Mouse (Mus musculus) liver, embryonic 15.5 days (tissue): ENCODE results near the gene Spg7. TPM values are rescaled to one million over a fixed set of nuclear protein-coding genes. Genes with fewer than 3 reads are reported as not detected.
"Not testable (repeated sequence)": the region's sequence is repeated elsewhere in the genome, so short reads cannot be mapped to it uniquely, and the experiment has no call there.

Experiments
- ATAC-seq: fragments of 200-750 bp; cut with Nextera tagmentation; 2 replicates; pipeline ENCODE4 v1.8.0; 2017; ENCODE audit warnings: moderate number of reproducible peaks, mild to moderate bottlenecking, moderate library complexity; ENCODE audit not compliant: insufficient read depth
- H3K27ac ChIP-seq: fragments of 300-500 bp; sonication (generic); replicated peaks from 2 replicates; pipeline ENCODE4 v1.5.1; 2015; ENCODE audit warnings: mild to moderate bottlenecking, inconsistent platforms
- H3K27me3 ChIP-seq: fragments of 300-500 bp; sonication (generic); 2 replicates; pipeline ENCODE4 v1.6.1; 2015; ENCODE audit warnings: mild to moderate bottlenecking, inconsistent platforms
- H3K36me3 ChIP-seq: fragments of 300-500 bp; sonication (generic); replicated peaks from 2 replicates; pipeline ENCODE4 v1.6.1; 2015; ENCODE audit warnings: moderate library complexity, mild to moderate bottlenecking, inconsistent platforms
- H3K4me1 ChIP-seq: fragments of 300-500 bp; sonication (generic); replicated peaks from 2 replicates; pipeline ENCODE4 v1.6.1; 2015; ENCODE audit warnings: inconsistent platforms
- H3K4me2 ChIP-seq: fragments of 300-500 bp; sonication (generic); 2 replicates; pipeline ENCODE4 v1.6.1; 2015; ENCODE audit warnings: moderate library complexity, mild to moderate bottlenecking, inconsistent platforms
- H3K4me3 ChIP-seq: fragments of 300-500 bp; sonication (generic); replicated peaks from 2 replicates; pipeline ENCODE4 v1.5.1; 2015; ENCODE audit warnings: mild to moderate bottlenecking, inconsistent platforms
- H3K9ac ChIP-seq: fragments of 300-500 bp; sonication (generic); 2 replicates; pipeline ENCODE4 v1.6.1; 2015; ENCODE audit warnings: moderate library complexity, mild to moderate bottlenecking, inconsistent platforms
- H3K9me3 ChIP-seq: fragments of 300-500 bp; sonication (generic); replicated peaks from 2 replicates; pipeline ENCODE4 v1.6.1; 2016; ENCODE audit warnings: inconsistent platforms
- WGBS: fragments of 180-500 bp; shearing (Covaris S2); methylation state at CpG from one replicate; pipeline ENCODE4 v1.1.7; 2015; ENCODE audit warnings: mixed read lengths; ENCODE audit not compliant: insufficient replicate concordance; 5-methylcytosine and 5-hydroxymethylcytosine counted together
- polyA plus RNA-seq: library from polyadenylated mRNA; unstranded; fragments of >200 nt; fragmentation: Nextera tagmentation; extraction: Ambion mirVana; gene quantifications from 2 replicates; pipeline ENCODE4 v1.2.1, GENCODE M21; 2015

Spg7 gene
- polyA plus RNA-seq, 1 experiment from 2014 or later = 20.8 TPM

GRCm38 (mm10) chr8:123041008-123041773 is 21.6 kb upstream of the Spg7 start:
- no peaks in the 10 kb centered on the region for H3K27me3 ChIP-seq
- peaks cover 69% of the 10 kb centered on the region for H3K4me1 ChIP-seq
- peak overlapping the region; percentile 100 for H3K9ac ChIP-seq
- peak overlapping the region; percentile 100 for H3K4me3 ChIP-seq
- H3K27ac ChIP-seq = peak overlapping the region; percentile 96
- no peak for ATAC-seq
- peaks cover 3% of the 10 kb centered on the region; the same call in 1 of the 2 replicates for H3K36me3 ChIP-seq
- no peaks in the 10 kb centered on the region for H3K9me3 ChIP-seq
- WGBS = under 1% methylated on average over 70 of the region's 71 CpGs
- peak overlapping the region; percentile 83 for H3K4me2 ChIP-seq

DNA sequence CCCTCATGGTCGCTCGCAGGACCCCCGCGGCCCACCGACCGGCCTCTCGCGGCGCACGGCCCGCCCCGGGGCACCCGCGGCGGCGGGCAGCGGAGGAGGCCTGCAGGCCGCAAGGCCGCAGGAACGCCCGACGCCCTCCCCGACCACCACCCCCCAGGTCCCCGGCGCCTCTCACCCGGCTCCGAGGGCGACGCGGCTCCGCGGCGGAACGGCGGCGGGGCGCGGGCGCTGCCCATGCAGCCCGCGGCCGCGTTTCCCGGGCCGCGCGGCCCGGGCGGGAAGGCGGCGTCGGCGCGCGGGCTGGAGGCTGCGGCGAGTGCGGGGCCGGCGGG is 21.0 kb upstream of the Spg7 start:
- H3K9ac ChIP-seq = peak overlapping the region; percentile 100
- H3K36me3 ChIP-seq = peaks cover 3% of the 10 kb centered on the region; the same call in 1 of the 2 replicates
- peak overlapping the region; percentile 83 for H3K4me2 ChIP-seq
- ATAC-seq = peak; percentile 19
- no peaks in the 10 kb centered on the region for H3K27me3 ChIP-seq
- WGBS = 1% methylated on average over 54 of the region's 60 CpGs
- no peaks in the 10 kb centered on the region for H3K9me3 ChIP-seq
- peaks cover 63% of the 10 kb centered on the region for H3K4me1 ChIP-seq
- H3K4me3 ChIP-seq = peak overlapping the region; percentile 100
- H3K27ac ChIP-seq = peak overlapping the region; percentile 96

- H3K9ac ChIP-seq = peak within 1 kb of the TSS; percentile 100
- peak within 1 kb of the TSS; percentile 84 for H3K4me2 ChIP-seq
- H3K27me3 ChIP-seq = no peaks in the 10 kb centered on the region
- peak within 1 kb of the TSS; percentile 100 for H3K27ac ChIP-seq
- H3K4me3 ChIP-seq = peak within 1 kb of the TSS; percentile 100
- peak; percentile 96 for ATAC-seq
- H3K9me3 ChIP-seq = no peaks in the 10 kb centered on the region
- peaks cover 3% of the 10 kb centered on the region; the same call in 1 of the 2 replicates for H3K36me3 ChIP-seq
- WGBS = under 1% methylated on average over 75 of the region's 91 CpGs
- peaks cover 57% of the 10 kb centered on the region for H3K4me1 ChIP-seq
Measured at GRCm38 (mm10) chr8:123042158-123042973, 20.4 kb upstream of the Spg7 start, which contains the start of gene Ankrd11. Ankrd11 (minus strand) TSS chr8:123042277.

DNA sequence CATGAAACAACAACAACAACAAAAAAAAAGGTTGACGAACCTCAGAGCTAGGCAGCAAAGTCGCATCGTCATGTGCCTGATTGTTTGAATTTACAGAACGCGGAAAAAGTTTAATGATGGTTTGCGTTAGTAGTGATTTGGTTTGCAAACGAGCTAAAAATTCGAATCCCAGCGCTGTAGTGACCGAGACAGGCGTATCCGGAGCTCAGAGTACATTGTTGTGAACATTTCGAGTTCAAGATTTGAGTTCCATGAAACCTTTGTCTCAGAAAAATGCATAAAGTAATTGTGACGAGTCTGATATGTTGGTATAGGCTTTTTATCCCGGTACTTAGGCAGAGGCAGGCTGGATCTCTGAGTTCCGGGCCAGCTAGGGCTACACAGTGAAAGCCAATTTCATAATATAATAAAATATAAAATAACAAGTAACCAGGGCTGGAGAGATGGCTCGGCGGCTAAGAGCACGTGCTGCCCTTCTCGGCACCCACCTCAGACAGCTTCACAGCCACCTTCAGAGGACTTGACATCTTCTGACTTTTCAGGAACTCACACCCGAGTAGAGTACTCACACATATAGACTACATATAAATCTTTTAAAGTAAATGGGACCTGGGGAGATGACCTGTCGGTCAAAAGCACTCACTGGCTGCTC is 19.6 kb upstream of the Spg7 start:
- H3K36me3 ChIP-seq = peaks cover 3% of the 10 kb centered on the region; the same call in 1 of the 2 replicates
- H3K27ac ChIP-seq = peak overlapping the region; percentile 100
- peaks cover 50% of the 10 kb centered on the region for H3K4me1 ChIP-seq
- peak overlapping the region; percentile 100 for H3K4me3 ChIP-seq
- no peak for ATAC-seq
- peak overlapping the region; percentile 90 for H3K9ac ChIP-seq
- no peaks in the 10 kb centered on the region for H3K9me3 ChIP-seq
- H3K4me2 ChIP-seq = peak overlapping the region; percentile 84
- H3K27me3 ChIP-seq = no peaks in the 10 kb centered on the region
- WGBS = 11% methylated on average over 22 of the region's 22 CpGs

GRCm38 (mm10) chr8:123043941-123044340 is 18.8 kb upstream of the Spg7 start:
- Histone ChIP-seq H3K9me3 (no peaks in the 10 kb centered on the region), H3K9ac (no peak overlapping the region), H3K4me2 (peak overlapping the region; percentile 84), H3K27me3 (no peaks in the 10 kb centered on the region), H3K36me3 (peaks cover 3% of the 10 kb centered on the region; the same call in 1 of the 2 replicates), H3K4me1 (peaks cover 48% of the 10 kb centered on the region), H3K27ac (peak overlapping the region; percentile 46), H3K4me3 (peak overlapping the region; percentile 100)
- 73% methylated on average over 3 of the region's 3 CpGs for WGBS
- ATAC-seq = no peak

DNA sequence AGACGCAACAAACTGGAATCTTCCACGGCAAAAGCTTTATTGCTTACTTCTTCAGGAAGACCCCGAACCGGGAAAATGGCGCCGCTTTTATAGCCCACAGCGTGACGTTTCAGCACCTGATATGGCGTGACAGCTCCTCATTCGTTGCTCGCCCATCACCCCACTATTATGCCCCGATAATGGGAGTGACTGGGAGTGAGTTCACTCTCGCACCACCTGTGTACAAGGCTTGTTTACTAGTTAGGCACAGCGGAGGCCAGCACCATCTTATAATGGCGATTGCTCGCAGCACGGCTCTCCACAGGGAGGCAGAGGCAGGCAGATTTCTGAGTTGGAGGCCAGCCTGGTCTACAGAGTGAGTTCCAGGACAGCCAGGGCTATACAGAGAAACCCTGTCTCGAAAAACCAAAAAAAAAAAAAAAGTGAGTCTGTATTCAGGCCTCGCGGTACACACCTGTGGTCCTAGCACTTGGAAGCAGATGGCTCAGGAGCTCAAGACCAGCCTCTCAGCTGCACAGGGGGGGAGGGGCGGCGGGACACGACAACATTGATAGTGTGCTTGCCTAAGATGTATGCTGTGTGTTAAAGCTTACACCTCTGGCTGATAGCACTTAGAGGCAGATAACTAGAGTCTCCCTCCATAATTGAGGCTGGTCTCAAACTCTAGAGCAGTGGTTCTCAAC is 17.9 kb upstream of the Spg7 start:
- ATAC-seq, H3K27me3 ChIP-seq, H3K4me3 ChIP-seq, H3K4me2 ChIP-seq, H3K36me3 ChIP-seq, H3K9me3 ChIP-seq, H3K9ac ChIP-seq: not testable (repeated sequence)
- 87% methylated on average over 23 of the region's 23 CpGs for WGBS
- H3K27ac ChIP-seq = peak overlapping the region; percentile 46; the same call in 1 of the 2 replicates
- H3K4me1 ChIP-seq = peaks cover 39% of the 10 kb centered on the region

DNA sequence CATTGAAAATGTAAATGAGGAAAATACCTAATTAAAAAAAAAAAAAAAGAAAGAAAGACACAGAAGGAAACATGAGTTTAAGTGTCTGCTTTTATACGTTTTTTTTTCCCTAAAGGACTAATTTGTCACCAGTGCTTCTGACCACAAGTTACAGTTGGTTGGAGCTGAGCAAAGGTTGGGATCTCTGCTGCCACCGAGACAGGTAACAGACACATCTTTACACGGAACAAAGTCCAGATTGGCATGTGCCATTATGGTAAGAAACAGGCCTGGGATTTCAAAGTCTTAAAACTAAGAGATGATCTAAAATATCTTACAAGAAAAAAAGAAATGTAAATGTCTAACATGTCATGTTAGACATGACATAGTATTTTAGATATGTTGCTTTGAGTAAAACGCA is 16.0 kb upstream of the Spg7 start:
- Histone ChIP-seq H3K9ac (no peak overlapping the region), H3K27ac (no peak overlapping the region), H3K27me3 (no peaks in the 10 kb centered on the region), H3K4me3 (no peak overlapping the region), H3K4me2 (no peak overlapping the region), H3K36me3 (peaks cover 3% of the 10 kb centered on the region; the same call in 1 of the 2 replicates), H3K4me1 (peaks cover 31% of the 10 kb centered on the region), H3K9me3 (no peaks in the 10 kb centered on the region)
- WGBS = 65% methylated on average over 4 of the region's 4 CpGs
- ATAC-seq = no peak

- Histone ChIP-seq H3K27me3 (no peaks in the 10 kb centered on the region), H3K4me2 (no peak overlapping the region), H3K9ac (no peak overlapping the region), H3K27ac (no peak overlapping the region), H3K36me3 (peaks cover 3% of the 10 kb centered on the region; the same call in 1 of the 2 replicates), H3K9me3 (no peaks in the 10 kb centered on the region), H3K4me3 (no peak overlapping the region), H3K4me1 (peaks cover 34% of the 10 kb centered on the region)
- no peak for ATAC-seq
- WGBS = 83% methylated on average over 7 of the region's 7 CpGs
Measured at GRCm38 (mm10) chr8:123047827-123048226, 14.9 kb upstream of the Spg7 start.

GRCm38 (mm10) chr8:123048402-123048801 is 14.3 kb upstream of the Spg7 start:
- H3K4me2 ChIP-seq = no peak overlapping the region
- no peak overlapping the region for H3K4me3 ChIP-seq
- no peaks in the 10 kb centered on the region for H3K9me3 ChIP-seq
- H3K27me3 ChIP-seq = no peaks in the 10 kb centered on the region
- no peak overlapping the region for H3K9ac ChIP-seq
- H3K27ac ChIP-seq = no peak overlapping the region
- ATAC-seq = no peak
- H3K4me1 ChIP-seq = peaks cover 30% of the 10 kb centered on the region
- peaks cover 3% of the 10 kb centered on the region; the same call in 1 of the 2 replicates for H3K36me3 ChIP-seq
- 78% methylated on average over 7 of the region's 7 CpGs for WGBS

DNA sequence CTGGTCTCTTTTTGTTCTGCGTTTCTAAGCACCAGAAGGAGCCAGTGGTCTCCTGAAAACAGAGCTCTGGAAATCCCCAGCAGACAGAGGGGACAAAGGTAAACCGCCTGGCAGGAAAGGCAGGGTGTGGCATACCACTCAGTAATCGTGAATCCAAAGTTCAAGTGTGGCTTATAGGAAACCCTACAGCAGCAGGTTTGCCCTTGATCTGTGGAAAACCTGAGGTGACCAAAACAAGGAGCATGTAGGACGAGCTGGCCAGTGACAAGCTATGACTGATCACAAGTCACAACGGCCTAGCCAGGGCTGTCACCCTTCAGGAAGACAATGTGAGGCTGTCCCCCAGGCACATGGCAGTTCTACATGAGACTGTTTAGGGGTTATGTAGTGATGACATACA is 11.3 kb upstream of the Spg7 start:
- no peaks in the 10 kb centered on the region for H3K36me3 ChIP-seq
- H3K27ac ChIP-seq = peak overlapping the region; percentile 53
- no peaks in the 10 kb centered on the region for H3K27me3 ChIP-seq
- H3K9ac ChIP-seq = no peak overlapping the region
- 48% methylated on average over 5 of the region's 5 CpGs for WGBS
- ATAC-seq = peak; percentile 60
- H3K4me3 ChIP-seq = no peak overlapping the region
- no peak overlapping the region for H3K4me2 ChIP-seq
- no peaks in the 10 kb centered on the region for H3K9me3 ChIP-seq
- H3K4me1 ChIP-seq = peaks cover 12% of the 10 kb centered on the region; the same call in 1 of the 2 replicates
